Mouse (Mus musculus): ENCODE data around the gene Bpifb9a. TPM values are rescaled to one million over a fixed set of nuclear protein-coding genes. Genes with fewer than 3 reads are reported as not detected.
"Not testable (repeated sequence)": the region's sequence is repeated elsewhere in the genome, so short reads cannot be mapped to it uniquely, and the experiment has no call there.

Gene Bpifb9a
- polyA plus RNA-seq, 1 experiment: not detected

- DNase-seq (ENCODE audit: low spot score): not testable (repeated sequence)
Measured at GRCm38 (mm10) chr2:154306927-154307326, 49.3 kb downstream of the Bpifb9a start, which contains the start of gene Bpifb9b. Bpifb9b (plus strand) TSS chr2:154307227.

DNA sequence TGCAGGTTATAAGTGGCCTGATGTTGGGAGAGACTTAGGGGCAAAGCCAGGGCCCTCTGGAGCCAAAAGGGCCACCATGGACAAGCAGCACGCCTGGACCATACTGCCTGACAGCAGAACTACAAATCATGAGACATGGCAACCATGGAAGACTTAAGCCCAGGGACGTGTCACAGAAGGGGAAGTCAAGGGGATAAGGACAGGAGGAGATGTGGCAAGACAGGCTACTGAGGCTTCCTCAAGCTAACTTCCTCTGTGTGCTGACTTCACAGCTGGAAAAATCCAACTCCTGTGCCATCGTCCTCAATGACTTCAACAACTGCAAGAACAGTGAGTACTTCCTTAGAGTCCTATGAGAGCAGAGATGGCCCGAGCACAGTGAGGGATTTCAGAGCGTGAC, 56.1 kb downstream of the Bpifb9a start:
- DNase-seq (ENCODE audit: low spot score): not testable (repeated sequence)

Other genes starting within 250 kb of the Bpifb9a start
- not detected in 2 replicates for gene Bpifa2, start 249.6 kb upstream of the Bpifb9a start, polyA plus RNA-seq (2012; rRNA removed)
- not detected in 2 replicates for gene Bpifa3, start 127.5 kb upstream of the Bpifb9a start, polyA plus RNA-seq (2012; rRNA removed)
- gene Bpifa1, start 115.0 kb upstream of the Bpifb9a start, polyA plus RNA-seq (2012; rRNA removed): not detected in 2 replicates
- gene Bpifa5, start 95.2 kb upstream of the Bpifb9a start, polyA plus RNA-seq (2012; rRNA removed): not detected in 2 replicates
- gene Bpifb1, start 67.0 kb upstream of the Bpifb9a start, polyA plus RNA-seq (2012; rRNA removed): not detected in 2 replicates
- 0.27 and 0.37 TPM in 2 replicates for gene Bpifb5, start 34.1 kb upstream of the Bpifb9a start, polyA plus RNA-seq (2012; rRNA removed)
- not detected in 2 replicates for gene Bpifb9b, start 49.4 kb downstream of the Bpifb9a start, polyA plus RNA-seq (2012; rRNA removed)
- 16.9 and 25.0 TPM in 2 replicates for gene Cdk5rap1, start 115.2 kb downstream of the Bpifb9a start, polyA plus RNA-seq (2012; rRNA removed)
- gene Snta1, start 150.2 kb downstream of the Bpifb9a start, polyA plus RNA-seq (2012; rRNA removed): 16.5 and 17.7 TPM in 2 replicates
- 16.2 and 16.6 TPM in 2 replicates for gene Cbfa2t2, start 178.6 kb downstream of the Bpifb9a start, polyA plus RNA-seq (2012; rRNA removed)